Mouse (Mus musculus): ENCODE measurements around the gene Siah1a. TPM values are rescaled to one million over a fixed set of nuclear protein-coding genes. Genes with fewer than 3 reads are reported as not detected.

Gene Siah1a
- total and polyA plus RNA-seq, 2 experiments from 2014 or later, result 31.0 to 40.4 TPM

DNA sequence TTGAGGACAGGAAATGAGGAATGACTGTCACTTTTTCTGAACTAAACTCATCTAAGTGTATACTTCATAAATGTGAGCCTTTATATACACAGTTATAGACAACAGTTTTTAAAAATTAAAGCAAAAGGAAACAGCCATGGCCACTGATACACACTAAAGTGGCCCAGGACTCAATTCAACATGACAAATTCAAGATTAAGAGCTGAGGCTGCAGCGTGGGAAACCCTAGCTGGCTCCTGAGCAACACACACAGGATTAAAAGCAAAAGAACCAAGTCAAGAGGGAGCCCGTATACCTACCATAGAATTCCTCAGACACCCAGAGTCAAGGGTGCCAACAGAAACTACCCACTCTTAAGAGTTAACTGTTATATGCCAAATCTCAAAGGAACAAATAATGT is 24.2 kb downstream of the Siah1a start:
- TF ChIP-seq CTCF (IDR thresholded peaks at IDR 0.05; ENCODE audit: low read depth), result no peak
- no peak for TF ChIP-seq EP300 (IDR thresholded peaks at IDR 0.05; ENCODE audit: low read depth)
- no peak overlapping the region for H3K9ac ChIP-seq (replicated peaks; ENCODE audit: low read depth, low read length)
- ATAC-seq (ENCODE audit: insufficient read depth, low read depth) (no peak), DNase-seq (ENCODE audit: low spot score) (no peak)
- H3K36me3 ChIP-seq (replicated peaks; ENCODE audit: control insufficient read depth, insufficient read depth, low read length), result peaks cover 46% of the 10 kb centered on the region
- H3K4me3 ChIP-seq (ENCODE audit: low read depth, low read length), result no peak overlapping the region
- no peak overlapping the region for H3K27ac ChIP-seq (ENCODE audit: low read depth)
- no peaks in the 10 kb centered on the region for H3K27me3 ChIP-seq (ENCODE audit: control insufficient read depth, insufficient read depth, low read length)
- no peaks in the 10 kb centered on the region for H3K4me1 ChIP-seq (ENCODE audit: control insufficient read depth, insufficient read depth)
- no peaks in the 10 kb centered on the region for H3K9me3 ChIP-seq (replicated peaks; ENCODE audit: control insufficient read depth, low read length)
- H3K4me2 ChIP-seq (ENCODE audit: low read depth, low read length), result no peak overlapping the region
- 75% methylated on average over 2 of the region's 2 CpGs for WGBS

DNA sequence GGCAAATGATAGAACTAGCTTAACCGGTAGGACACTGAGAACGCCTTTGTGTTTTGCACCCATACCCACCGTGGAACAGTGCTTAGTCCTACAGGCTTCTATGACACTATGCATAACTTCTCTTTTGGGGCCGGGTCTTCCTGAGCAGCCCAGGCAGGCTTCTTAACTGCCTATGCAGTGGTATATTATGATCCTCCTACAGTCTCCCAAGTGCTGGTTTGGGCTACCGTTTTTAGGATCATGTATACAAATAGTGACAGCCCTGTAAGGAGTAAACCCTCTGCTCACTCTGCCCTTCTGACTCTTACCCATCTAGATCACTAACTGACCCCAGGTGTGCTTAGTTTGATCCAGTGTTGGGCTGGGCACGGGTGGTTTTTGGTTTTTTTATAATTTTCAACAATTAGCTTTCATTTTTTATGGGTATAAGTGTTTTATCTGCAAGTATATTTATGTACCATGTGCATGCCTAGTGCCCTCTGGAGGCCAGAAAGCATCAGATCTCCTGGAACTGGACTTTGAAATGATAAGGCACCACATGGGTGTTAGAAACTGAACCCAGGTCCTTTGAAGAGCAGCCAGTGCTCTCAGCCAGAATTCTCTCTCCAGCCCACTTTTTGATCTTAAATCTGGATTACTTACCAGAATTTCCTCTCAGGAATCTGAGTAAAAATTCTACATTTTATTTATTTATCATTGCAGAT is 24.8 kb downstream of the Siah1a start:
- Histone ChIP-seq H3K9me3 (replicated peaks; ENCODE audit: control insufficient read depth, low read length) (no peaks in the 10 kb centered on the region), H3K4me3 (ENCODE audit: low read depth, low read length) (no peak overlapping the region), H3K4me2 (ENCODE audit: low read depth, low read length) (no peak overlapping the region), H3K36me3 (replicated peaks; ENCODE audit: control insufficient read depth, insufficient read depth, low read length) (peaks cover 52% of the 10 kb centered on the region), H3K27ac (ENCODE audit: low read depth) (no peak overlapping the region), H3K9ac (replicated peaks; ENCODE audit: low read depth, low read length) (no peak overlapping the region), H3K4me1 (ENCODE audit: control insufficient read depth, insufficient read depth) (no peaks in the 10 kb centered on the region), H3K27me3 (ENCODE audit: control insufficient read depth, insufficient read depth, low read length) (no peaks in the 10 kb centered on the region)
- peak; percentile 13; the same call in 1 of the 2 replicates for TF ChIP-seq CTCF (IDR thresholded peaks at IDR 0.05; ENCODE audit: low read depth)
- TF ChIP-seq EP300 (IDR thresholded peaks at IDR 0.05; ENCODE audit: low read depth), result no peak
- WGBS, result 91% methylated on average over 6 of the region's 6 CpGs
- no peak for DNase-seq (ENCODE audit: low spot score)
- no peak for ATAC-seq (ENCODE audit: insufficient read depth, low read depth)

DNA sequence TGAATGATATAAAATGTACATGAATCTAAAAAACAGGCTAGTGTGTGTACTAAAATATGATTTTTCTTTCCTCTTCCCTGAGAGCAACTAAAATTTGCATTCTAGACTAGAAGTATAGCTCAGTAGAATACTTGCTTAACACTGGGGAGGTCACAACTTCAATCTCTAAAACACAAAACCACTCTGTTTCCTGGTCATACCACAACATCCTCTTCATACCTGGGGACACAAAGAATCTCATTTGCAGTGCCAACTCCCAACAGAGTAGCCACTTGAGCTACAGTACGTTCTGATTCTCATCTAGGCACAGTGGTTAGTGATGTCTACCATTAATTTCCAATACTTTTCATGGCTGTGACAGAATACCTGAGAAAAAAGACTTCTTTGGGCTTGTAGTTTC is 26.4 kb downstream of the Siah1a start:
- Histone ChIP-seq H3K4me3 (ENCODE audit: low read depth, low read length) (no peak overlapping the region), H3K27me3 (ENCODE audit: control insufficient read depth, insufficient read depth, low read length) (no peaks in the 10 kb centered on the region), H3K36me3 (replicated peaks; ENCODE audit: control insufficient read depth, insufficient read depth, low read length) (peaks cover 66% of the 10 kb centered on the region), H3K9me3 (replicated peaks; ENCODE audit: control insufficient read depth, low read length) (no peaks in the 10 kb centered on the region), H3K27ac (ENCODE audit: low read depth) (no peak overlapping the region), H3K9ac (replicated peaks; ENCODE audit: low read depth, low read length) (no peak overlapping the region), H3K4me2 (ENCODE audit: low read depth, low read length) (no peak overlapping the region), H3K4me1 (ENCODE audit: control insufficient read depth, insufficient read depth) (no peaks in the 10 kb centered on the region)
- WGBS, result 74% methylated on average over 1 of the region's 1 CpGs
- ATAC-seq (ENCODE audit: insufficient read depth, low read depth), result no peak
- no peak for TF ChIP-seq EP300 (IDR thresholded peaks at IDR 0.05; ENCODE audit: low read depth)
- no peak for TF ChIP-seq CTCF (IDR thresholded peaks at IDR 0.05; ENCODE audit: low read depth)
- DNase-seq (ENCODE audit: low spot score), result no peak

- Histone ChIP-seq H3K27ac (ENCODE audit: low read depth) (no peak overlapping the region), H3K4me2 (ENCODE audit: low read depth, low read length) (no peak overlapping the region), H3K36me3 (replicated peaks; ENCODE audit: control insufficient read depth, insufficient read depth, low read length) (peaks cover 72% of the 10 kb centered on the region), H3K9me3 (replicated peaks; ENCODE audit: control insufficient read depth, low read length) (no peaks in the 10 kb centered on the region), H3K27me3 (ENCODE audit: control insufficient read depth, insufficient read depth, low read length) (no peaks in the 10 kb centered on the region), H3K4me3 (ENCODE audit: low read depth, low read length) (no peak overlapping the region), H3K9ac (replicated peaks; ENCODE audit: low read depth, low read length) (no peak overlapping the region), H3K4me1 (ENCODE audit: control insufficient read depth, insufficient read depth) (no peaks in the 10 kb centered on the region)
- no peak for DNase-seq (ENCODE audit: low spot score)
- ATAC-seq (ENCODE audit: insufficient read depth, low read depth), result no peak
- 78% methylated on average over 2 of the region's 2 CpGs for WGBS
- TF ChIP-seq CTCF (IDR thresholded peaks at IDR 0.05; ENCODE audit: low read depth) (no peak), EP300 (IDR thresholded peaks at IDR 0.05; ENCODE audit: low read depth) (no peak)
Measured at GRCm38 (mm10) chr8:86718332-86718994, 27.3 kb downstream of the Siah1a start.

DNA sequence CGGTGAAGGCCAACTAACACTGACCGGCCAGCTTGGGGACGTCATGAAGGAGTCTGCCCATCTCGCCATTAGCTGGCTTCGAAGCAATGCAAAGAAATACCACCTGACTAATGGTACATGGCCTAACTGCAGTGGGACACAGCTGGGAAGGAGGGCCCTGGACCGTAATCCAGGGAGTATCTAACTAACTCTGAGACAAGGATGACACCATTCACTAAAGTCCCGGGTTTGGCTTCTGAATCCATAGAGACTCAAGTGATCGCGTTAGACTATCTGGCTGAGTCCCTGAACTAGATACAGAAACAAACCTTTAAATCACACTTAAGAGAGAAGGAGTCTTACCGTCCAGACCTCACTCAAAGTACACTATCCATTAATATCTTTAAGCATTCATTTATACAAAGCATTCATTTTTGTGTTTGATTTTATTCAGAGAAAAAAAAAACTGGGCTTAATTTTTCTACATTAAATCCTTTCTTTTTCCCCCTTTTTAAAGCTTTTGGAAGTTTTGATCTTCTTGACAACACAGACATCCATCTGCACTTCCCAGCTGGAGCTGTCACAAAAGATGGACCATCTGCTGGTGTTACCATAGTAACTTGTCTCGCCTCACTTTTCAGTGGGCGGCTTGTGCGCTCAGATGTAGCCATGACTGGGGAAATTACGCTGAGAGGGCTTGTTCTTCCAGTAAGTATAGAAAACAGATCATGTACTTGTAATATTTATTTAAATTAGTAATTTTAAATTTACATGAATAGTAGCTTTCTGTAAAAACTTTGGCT is 32.1 kb downstream of the Siah1a start:
- ATAC-seq (ENCODE audit: insufficient read depth, low read depth) (no peak), DNase-seq (ENCODE audit: low spot score) (no peak)
- Histone ChIP-seq H3K9ac (replicated peaks; ENCODE audit: low read depth, low read length) (no peak overlapping the region), H3K4me1 (ENCODE audit: control insufficient read depth, insufficient read depth) (0 out of 2 replicates have a peak, but pooled peaks cover 6% of the 10 kb centered on the region), H3K27ac (ENCODE audit: low read depth) (no peak overlapping the region), H3K36me3 (replicated peaks; ENCODE audit: control insufficient read depth, insufficient read depth, low read length) (peaks cover 84% of the 10 kb centered on the region), H3K4me2 (ENCODE audit: low read depth, low read length) (no peak overlapping the region), H3K9me3 (replicated peaks; ENCODE audit: control insufficient read depth, low read length) (no peaks in the 10 kb centered on the region), H3K27me3 (ENCODE audit: control insufficient read depth, insufficient read depth, low read length) (no peaks in the 10 kb centered on the region), H3K4me3 (ENCODE audit: low read depth, low read length) (no peak overlapping the region)
- WGBS, result 84% methylated on average over 14 of the region's 14 CpGs
- TF ChIP-seq CTCF (IDR thresholded peaks at IDR 0.05; ENCODE audit: low read depth) (no peak), EP300 (IDR thresholded peaks at IDR 0.05; ENCODE audit: low read depth) (no peak)
